Mouse (Mus musculus) liver, adult 2 months (tissue): ENCODE results near the gene Atp2a1.

Experiments
- CTCF ChIP-seq: fragments of 200-500 bp; IDR thresholded peaks from 2 replicates; pipeline ENCODE4 v1.5.1; 2011; ENCODE audit warnings: low read depth, low read length, control low read depth
- POLR2A ChIP-seq: fragments of 200-500 bp; IDR thresholded peaks from 2 replicates; pipeline ENCODE4 v1.6.1; 2011; ENCODE audit warnings: low read length, control low read depth; ENCODE audit not compliant: insufficient read depth; ENCODE audit errors: extremely low read depth

DNA sequence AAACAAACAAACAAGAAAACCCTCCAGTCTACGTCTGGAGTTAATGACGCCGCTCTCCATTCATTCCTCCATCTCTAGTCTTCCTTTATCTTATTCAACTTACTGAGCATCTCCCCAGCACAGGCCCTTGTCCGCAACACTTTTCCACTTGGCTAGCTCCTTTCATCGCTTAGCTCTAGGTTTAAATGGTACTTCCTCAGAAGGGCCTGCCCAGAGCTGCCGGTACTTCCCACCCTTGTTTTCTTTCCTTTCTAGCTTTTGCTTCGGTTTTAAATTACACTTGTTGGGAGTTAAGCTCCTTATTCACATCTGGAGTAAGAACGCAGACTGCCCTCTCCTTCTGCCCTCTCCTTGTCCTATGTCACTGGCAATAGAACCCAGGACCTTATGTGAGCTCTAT lies 45.9 kb downstream of the Atp2a1 start:
- TF ChIP-seq CTCF: no peak
- TF ChIP-seq POLR2A: no peak
